Mouse (Mus musculus): ENCODE results near the gene Hoxb5.

Gene Hoxb5

GRCm38 (mm10) chr11:96302381-96303150 lies 570 bp upstream of the Hoxb5 start:
- no peak for DNase-seq (ENCODE audit: low read depth)

GRCm38 (mm10) chr11:96304381-96305195 lies 1.5 kb downstream of the Hoxb5 start:
- DNase-seq (ENCODE audit: low read depth): no peak

GRCm38 (mm10) chr11:96305505-96306182 lies 2.5 kb downstream of the Hoxb5 start:
- DNase-seq (ENCODE audit: low read depth): no peak

- DNase-seq (ENCODE audit: low read depth): no peak
These were observed 3.2 kb downstream of the Hoxb5 start for GRCm38 (mm10) chr11:96306183-96306907.

GRCm38 (mm10) chr11:96306908-96307269 lies 3.8 kb downstream of the Hoxb5 start:
- DNase-seq (ENCODE audit: low read depth): no peak

- DNase-seq (ENCODE audit: low read depth): no peak
These were observed 5.6 kb downstream of the Hoxb5 start for GRCm38 (mm10) chr11:96308763-96309162.

- no peak for DNase-seq (ENCODE audit: low read depth)
These were observed 6.2 kb downstream of the Hoxb5 start for GRCm38 (mm10) chr11:96309288-96309687.

- no peak for DNase-seq (ENCODE audit: low read depth)
These were observed 7.2 kb downstream of the Hoxb5 start for GRCm38 (mm10) chr11:96310183-96310938.

- DNase-seq (ENCODE audit: low read depth): no peak
These were observed 8.0 kb downstream of the Hoxb5 start for GRCm38 (mm10) chr11:96311097-96311496.

GRCm38 (mm10) chr11:96311520-96312417 lies 8.6 kb downstream of the Hoxb5 start:
- peak; percentile 74 for DNase-seq (ENCODE audit: low read depth)

GRCm38 (mm10) chr11:96313134-96313533 lies 10.0 kb downstream of the Hoxb5 start:
- DNase-seq (ENCODE audit: low read depth): no peak

GRCm38 (mm10) chr11:96313806-96314428 lies 10.8 kb downstream of the Hoxb5 start:
- DNase-seq (ENCODE audit: low read depth): no peak

- no peak for DNase-seq (ENCODE audit: low read depth)
These were observed 11.7 kb downstream of the Hoxb5 start for GRCm38 (mm10) chr11:96314671-96315343.

- no peak for DNase-seq (ENCODE audit: low read depth)
These were observed 12.2 kb downstream of the Hoxb5 start for GRCm38 (mm10) chr11:96315344-96315681.

GRCm38 (mm10) chr11:96316696-96317607 lies 13.8 kb downstream of the Hoxb5 start:
- DNase-seq (ENCODE audit: low read depth): no peak

- DNase-seq (ENCODE audit: low read depth): no peak
These were observed 14.7 kb downstream of the Hoxb5 start, which contains the start of gene Hoxb4 for GRCm38 (mm10) chr11:96317608-96318367. TSS of gene Hoxb4 (plus strand) at chr11:96318267.

GRCm38 (mm10) chr11:96318368-96319070 lies 15.4 kb downstream of the Hoxb5 start:
- DNase-seq (ENCODE audit: low read depth): peak; percentile 69
